Mouse (Mus musculus): ENCODE data around the gene Zbtb49.
A peak's percentile ranks its signal among the peaks of the same experiment; 100 is the strongest.

Zbtb49 gene

DNA sequence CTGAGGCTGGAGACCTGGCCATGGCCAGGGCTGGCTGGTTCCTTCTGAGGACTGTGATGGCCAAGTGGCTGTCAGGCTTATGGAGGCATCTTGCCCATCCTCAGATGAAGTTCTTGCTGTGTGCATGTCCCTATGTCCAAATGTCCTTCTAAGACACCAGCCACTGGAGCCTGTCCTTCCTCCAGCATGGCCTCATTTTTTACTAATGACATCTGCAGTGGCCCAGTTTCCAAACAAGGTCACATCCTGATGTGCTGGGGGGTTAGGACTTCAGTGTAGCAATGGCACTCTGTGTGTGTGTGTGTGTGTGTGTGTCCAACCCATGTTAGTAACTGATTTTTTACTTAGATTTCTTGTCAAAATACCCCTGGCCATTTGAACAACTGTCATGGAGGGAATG lies 24.3 kb downstream of the Zbtb49 start:
- no peak for DNase-seq (ENCODE audit: low spot score)

- no peak for DNase-seq (ENCODE audit: low spot score)
Measured at GRCm38 (mm10) chr5:38194946-38195345, 25.3 kb downstream of the Zbtb49 start.

DNA sequence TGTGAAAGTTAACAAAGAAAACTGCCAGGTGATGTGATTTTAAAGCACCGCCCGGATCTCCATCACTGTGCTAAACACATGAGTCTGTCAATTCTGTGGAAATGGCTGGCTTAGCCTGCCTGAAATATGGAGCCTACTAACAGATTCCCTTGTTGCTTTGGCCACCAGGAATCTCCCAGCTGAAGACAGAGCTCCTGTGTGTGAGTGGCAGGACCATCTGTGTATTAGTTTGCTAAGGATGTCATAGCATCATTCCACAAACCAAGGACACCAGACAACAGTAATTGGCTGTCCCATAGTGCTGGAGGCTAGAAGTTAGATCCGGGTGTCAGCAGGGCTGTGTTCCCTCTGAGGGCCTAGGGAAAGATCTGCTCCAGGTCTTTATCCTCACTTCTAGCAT lies 29.4 kb downstream of the Zbtb49 start:
- no peak for DNase-seq (ENCODE audit: low spot score)

DNA sequence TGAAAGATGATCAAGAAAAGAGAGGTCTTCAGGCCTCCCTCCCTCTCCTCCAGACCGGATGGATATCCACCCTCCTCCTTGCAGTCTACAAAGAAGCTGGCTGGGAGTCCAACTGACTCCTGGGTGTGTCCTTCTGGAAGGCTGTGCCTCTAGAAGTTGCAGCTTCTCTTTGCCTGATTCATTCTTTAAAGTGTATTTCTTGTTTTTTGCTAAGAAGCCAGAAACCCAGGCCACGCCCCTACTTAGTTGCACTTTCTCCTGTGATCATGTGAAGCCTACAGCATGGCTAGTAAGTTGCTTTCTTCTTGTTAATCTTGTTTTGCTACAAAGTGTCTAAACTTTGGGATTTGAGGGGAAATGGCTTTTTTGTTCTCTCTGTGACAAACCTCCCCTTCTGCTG lies 33.3 kb downstream of the Zbtb49 start:
- no peak for DNase-seq (ENCODE audit: low spot score)

DNA sequence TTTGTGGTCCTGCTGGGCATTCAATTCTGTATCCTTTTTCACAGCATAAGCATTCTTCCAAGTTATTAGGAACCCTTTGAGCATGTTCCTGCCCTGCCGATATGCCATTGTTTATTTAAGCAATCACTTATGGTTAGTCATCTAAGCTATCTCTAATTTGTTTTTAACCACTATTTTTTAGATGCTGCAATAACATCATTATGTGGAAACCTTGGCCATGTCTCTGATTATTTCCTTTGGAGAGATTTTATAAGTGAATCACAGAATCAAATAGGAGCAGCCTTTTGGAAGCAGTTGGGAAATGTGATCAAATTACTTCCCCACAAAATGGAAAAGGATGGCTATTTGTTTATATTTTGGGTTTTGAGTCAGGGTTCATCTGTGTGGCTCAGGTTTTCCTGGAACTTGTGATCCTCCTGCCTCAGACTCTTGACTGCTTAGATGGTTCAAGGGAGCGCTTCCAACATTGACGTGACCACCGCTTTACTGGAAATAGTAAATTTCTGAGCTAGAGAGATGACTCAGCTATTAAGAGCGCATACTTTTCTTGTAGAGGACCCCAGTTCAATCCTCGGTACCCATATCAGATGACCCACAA lies 35.5 kb downstream of the Zbtb49 start:
- no peak for DNase-seq (ENCODE audit: low spot score)

DNA sequence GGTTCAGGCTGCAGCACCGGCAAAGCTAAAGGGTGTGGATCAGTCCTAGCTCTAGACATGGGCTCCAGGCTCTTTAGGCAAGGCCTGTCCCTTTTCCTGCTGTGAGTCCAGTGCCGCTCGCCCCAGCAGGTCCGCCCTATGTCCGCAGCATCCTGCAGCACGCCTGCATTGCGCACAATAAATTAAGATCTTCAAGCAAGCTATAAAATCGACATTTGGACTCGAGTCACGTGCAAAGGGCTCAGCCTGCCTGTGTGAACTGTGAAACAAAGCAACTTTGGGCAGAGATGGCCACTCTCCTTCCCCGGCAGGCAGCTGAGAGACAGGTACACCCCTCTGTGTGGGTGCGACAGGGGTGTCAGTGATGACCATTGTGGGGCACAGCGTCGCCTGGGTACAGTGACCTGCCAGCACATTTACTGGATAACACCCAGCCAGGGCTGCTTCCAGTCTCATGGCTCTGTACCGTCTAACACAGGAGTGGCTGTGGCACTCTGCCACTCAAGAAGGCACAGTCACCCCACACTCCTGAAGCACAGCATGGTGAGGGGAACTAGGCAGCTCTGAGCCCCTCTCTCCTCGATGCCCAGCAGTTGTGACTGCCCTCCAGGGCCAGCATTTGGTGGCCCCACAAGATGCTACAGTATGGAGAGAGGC lies 45.9 kb downstream of the Zbtb49 start:
- DNase-seq (ENCODE audit: low spot score): no peak

DNA sequence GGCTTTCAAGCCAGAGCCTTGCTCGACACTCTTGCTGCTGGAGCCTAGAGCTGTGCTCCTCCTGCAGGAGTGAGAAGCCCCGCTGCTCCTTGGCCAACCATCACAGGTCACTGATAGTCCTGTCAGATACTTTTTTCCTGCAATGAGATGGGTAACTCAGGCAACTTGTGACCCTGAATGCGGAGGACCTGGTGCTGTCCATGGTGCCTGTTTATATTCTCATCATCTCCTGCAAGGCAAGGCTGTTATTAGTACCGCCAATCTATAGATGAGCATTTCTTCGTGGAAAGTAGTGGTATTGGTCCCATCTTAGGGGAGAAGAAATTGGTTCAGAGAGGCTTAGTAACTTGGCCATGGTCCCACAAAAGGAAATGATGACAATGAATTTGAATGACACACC lies 46.5 kb downstream of the Zbtb49 start:
- no peak for DNase-seq (ENCODE audit: low spot score)

DNA sequence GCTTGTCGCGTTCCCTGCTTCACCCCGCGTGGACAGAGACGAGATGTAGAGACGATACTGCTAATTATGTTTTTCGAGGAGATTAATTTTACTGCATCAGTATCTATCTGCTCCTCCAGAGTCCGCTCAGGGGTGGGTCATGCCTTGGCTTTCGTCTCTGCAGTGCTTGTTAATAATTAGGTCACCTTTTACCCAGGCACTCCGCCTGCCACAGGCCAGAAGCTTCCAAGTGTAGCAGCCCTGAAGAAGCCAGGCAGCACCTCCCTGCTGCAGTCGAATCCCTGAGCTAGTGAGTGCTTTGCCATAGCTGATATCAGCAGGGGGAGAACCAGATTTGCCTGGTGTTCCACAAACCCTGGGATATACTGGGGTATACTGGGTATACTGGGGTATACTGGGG lies 51.8 kb downstream of the Zbtb49 start:
- DNase-seq (ENCODE audit: low spot score): no peak

- DNase-seq (ENCODE audit: low spot score): no peak
Measured at GRCm38 (mm10) chr5:38159634-38160413, 60.4 kb downstream of the Zbtb49 start, which contains the start of gene Nsg1. Gene Nsg1 (minus strand): TSS chr5:38159907.

DNA sequence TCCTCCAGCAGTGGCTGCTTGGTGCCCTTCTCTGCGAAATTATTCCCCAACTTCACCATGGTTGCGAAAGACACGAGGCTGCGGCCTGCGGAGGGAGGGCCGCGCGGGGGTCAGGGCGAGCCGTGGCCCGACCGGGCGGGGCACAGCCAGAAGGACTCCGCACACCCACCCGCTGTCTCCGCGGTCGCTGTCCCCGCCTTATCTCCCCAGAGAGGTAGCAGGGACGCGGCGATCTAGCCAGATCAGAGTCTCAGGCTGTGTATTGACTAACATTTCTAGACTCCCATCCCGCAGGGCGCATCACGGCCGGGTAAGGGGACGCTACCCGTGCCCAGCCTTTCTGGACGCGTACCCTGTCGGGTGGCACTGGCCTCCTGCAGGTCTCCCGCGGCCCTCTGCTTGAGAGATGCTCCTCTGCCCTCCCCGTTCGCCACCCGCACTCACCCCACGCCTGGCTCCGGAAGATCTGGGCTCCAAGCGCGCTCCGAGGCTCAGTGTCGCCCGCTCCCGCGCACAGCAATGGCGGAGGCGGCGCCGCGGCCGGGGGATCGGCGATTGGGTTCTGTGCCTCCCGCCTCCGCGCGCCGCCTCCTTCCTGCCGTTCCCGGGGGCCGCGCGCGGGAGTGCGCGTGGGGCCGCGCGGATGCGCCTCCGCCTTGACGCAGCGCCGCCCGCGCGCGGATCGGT lies 61.2 kb downstream of the Zbtb49 start:
- DNase-seq (ENCODE audit: low spot score): peak; percentile 28

GRCm38 (mm10) chr5:38158501-38158946 lies 61.7 kb downstream of the Zbtb49 start:
- no peak for DNase-seq (ENCODE audit: low spot score)

- no peak for DNase-seq (ENCODE audit: low spot score)
Measured at GRCm38 (mm10) chr5:38157481-38158020, 62.7 kb downstream of the Zbtb49 start.

- DNase-seq (ENCODE audit: low spot score): no peak
Measured at GRCm38 (mm10) chr5:38153636-38154035, 66.6 kb downstream of the Zbtb49 start.

DNA sequence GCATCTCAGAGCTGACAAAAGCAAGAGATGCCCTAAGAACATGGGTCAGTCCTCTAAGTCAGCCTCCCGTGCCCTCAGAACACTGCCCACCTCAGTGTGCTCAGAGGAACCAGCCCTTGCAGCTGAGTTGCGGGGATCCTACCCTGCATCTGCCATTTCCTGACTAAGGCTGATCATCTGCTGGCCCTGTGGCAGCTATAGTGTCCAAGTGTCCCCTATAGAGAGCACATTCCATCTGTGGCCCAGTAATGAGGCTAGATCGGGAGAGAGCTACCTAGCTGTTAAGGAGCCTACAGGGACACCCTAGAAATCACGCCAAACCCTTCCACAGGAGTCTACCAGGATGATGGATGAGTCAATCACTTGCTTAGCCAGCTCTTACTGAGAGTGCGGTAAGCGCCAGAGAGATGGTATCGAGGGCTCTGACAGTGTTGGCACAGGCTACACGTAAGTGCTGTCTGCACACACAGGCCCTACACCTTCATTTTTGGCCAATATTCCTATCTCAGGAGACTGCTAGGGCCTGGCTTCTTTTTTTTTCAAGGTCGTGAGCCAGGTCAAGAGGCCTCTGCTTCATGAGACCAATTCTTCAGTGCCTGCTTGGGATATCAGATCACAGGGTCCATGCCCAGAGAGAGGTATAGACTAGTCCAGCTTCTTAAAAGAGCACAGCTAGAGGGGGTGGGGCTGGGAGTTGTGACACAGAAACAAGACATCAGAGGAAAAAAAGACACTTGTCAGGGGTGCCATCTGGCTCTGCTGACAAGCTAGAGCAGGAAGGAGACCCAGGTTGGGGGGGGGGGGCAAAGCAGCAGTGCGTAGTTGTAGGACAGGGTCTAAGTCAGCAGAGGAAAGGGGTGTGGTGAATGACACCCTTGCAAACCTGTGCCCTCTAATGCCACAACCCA lies 67.8 kb downstream of the Zbtb49 start:
- DNase-seq (ENCODE audit: low spot score): no peak

DNA sequence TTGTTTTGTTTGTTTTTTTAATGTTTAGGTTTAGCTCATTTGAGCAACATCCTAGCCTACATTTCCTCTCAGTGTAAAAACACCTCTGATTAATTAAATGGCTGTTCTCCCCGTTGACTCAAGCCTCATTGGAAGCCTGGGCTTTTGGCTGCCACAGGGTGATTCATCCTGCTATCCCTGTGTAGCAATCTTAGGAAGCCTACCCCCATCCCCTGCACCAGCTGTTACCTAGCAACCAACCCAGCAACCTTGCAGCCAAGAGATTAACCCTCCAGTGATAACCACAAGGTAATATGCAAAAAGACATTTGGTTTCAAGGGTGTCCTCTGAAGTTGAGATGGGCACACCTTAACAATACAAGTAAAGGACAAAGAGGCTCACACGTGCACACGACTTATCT lies 69.0 kb downstream of the Zbtb49 start:
- DNase-seq (ENCODE audit: low spot score): no peak

GRCm38 (mm10) chr5:38146524-38146923 lies 73.7 kb downstream of the Zbtb49 start:
- DNase-seq (ENCODE audit: low spot score): no peak

DNA sequence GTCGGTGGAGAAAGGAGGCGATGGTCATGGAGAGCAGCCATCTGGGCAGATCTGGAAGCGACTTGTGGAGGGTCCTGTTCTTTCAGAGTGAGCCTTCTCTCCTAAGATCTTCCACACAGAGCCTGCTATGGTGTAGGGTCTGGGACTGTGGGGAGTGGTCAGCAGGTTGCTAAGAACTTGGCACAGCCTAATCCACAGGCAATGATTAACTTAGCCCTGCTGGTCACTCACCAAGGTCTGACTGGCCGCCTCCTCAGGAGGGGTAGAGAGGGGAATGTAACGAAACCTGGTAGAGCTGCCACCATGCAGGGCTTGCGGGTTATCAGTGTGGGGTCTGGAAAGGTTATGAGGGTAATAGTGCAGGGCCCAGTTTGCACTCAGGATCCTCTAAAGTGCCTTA lies 79.4 kb downstream of the Zbtb49 start:
- no peak for DNase-seq (ENCODE audit: low spot score)

Data from ovary, postnatal 14 days (tissue).